Mouse (Mus musculus): ENCODE measurements around the gene Dcaf1. TPM values are rescaled to one million over a fixed set of nuclear protein-coding genes. Genes with fewer than 3 reads are reported as not detected.

The Dcaf1 gene
- polyA plus RNA-seq, 2 experiments: 10.5 to 11.9 TPM

GRCm38 (mm10) chr9:106822381-106823104 is 869 bp downstream of the Dcaf1 start:
- under 1% methylated on average over 32 of the region's 32 CpGs for WGBS (ENCODE audit: insufficient replicate concordance)
- H3K9ac ChIP-seq (replicated peaks): peak overlapping the region; percentile 97
- H3K4me2 ChIP-seq (ENCODE audit: low read depth): peak overlapping the region; percentile 75
- H3K4me3 ChIP-seq (ENCODE audit: insufficient read depth in 1 of 2, low read depth in 2 of 2, low read length in 2 of 2): peak overlapping the region; percentile 87 to 97
- no peaks in the 10 kb centered on the region for H3K36me3 ChIP-seq (replicated peaks; ENCODE audit: control insufficient read depth, insufficient read depth, low read depth)
- H3K27me3 ChIP-seq (ENCODE audit: control insufficient read depth, insufficient read depth, low read length): no peaks in the 10 kb centered on the region
- H3K9me3 ChIP-seq (ENCODE audit: control insufficient read depth, low read length): no peaks in the 10 kb centered on the region
- DNase-seq (ENCODE audit: low read depth in 3 of 3, low spot score in 3 of 3) (peak; percentile 85 to 87 (median 85)), ATAC-seq (ENCODE audit: insufficient read depth) (peak; percentile 81)
- H3K4me1 ChIP-seq (replicated peaks; ENCODE audit: control insufficient read depth in 2 of 2, insufficient read depth in 2 of 2, low read length in 1 of 2): peaks cover 5 to 10% of the 10 kb centered on the region in 2 experiments
- TF ChIP-seq EP300 (IDR thresholded peaks at IDR 0.05; ENCODE audit: low read depth) (no peak), CTCF (IDR thresholded peaks at IDR 0.05; ENCODE audit: low read depth) (0 out of 2 replicates have a peak, but pooled peaks have one; percentile 8)
- H3K27ac ChIP-seq: peak overlapping the region; percentile 88

- WGBS (ENCODE audit: insufficient replicate concordance): 85% methylated on average over 1 of the region's 1 CpGs
These were observed 18.9 kb downstream of the Dcaf1 start for GRCm38 (mm10) chr9:106840569-106840968.

DNA sequence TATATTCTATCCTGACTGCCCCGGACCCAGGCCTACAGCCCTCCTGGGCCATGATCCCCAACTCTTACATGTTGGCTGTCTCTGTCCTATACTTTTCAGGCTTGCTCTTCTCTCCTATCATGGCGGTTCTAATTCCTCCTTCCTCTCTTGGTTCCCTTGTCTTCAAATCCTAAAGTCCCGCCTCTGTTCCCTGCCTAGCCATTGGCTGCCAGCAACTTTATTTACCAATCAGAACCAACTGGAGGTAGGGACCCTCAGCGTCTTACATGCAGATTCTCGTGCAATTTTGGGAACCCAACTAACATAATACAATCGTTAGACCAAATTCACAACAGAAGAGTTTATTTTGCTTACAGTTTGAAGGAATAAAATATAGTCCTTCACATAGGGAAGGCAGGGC is 21.1 kb downstream of the Dcaf1 start:
- Histone ChIP-seq H3K27ac (no peak overlapping the region), H3K4me1 (replicated peaks; ENCODE audit: control insufficient read depth in 2 of 2, insufficient read depth in 2 of 2, low read length in 1 of 2) (no peaks in the 10 kb centered on the region), H3K36me3 (replicated peaks; ENCODE audit: control insufficient read depth, insufficient read depth, low read depth) (peaks cover 61% of the 10 kb centered on the region), H3K9ac (replicated peaks) (no peak overlapping the region), H3K4me2 (ENCODE audit: low read depth) (no peak overlapping the region), H3K4me3 (ENCODE audit: insufficient read depth in 1 of 2, low read depth in 2 of 2, low read length in 2 of 2) (no peak overlapping the region), H3K27me3 (ENCODE audit: control insufficient read depth, insufficient read depth, low read length) (no peaks in the 10 kb centered on the region), H3K9me3 (ENCODE audit: control insufficient read depth, low read length) (no peaks in the 10 kb centered on the region)
- DNase-seq (ENCODE audit: low read depth in 3 of 3, low spot score in 3 of 3): no peak
- no peak for TF ChIP-seq EP300 (IDR thresholded peaks at IDR 0.05; ENCODE audit: low read depth)
- TF ChIP-seq CTCF (IDR thresholded peaks at IDR 0.05; ENCODE audit: low read depth): no peak
- no peak for ATAC-seq (ENCODE audit: insufficient read depth)
- WGBS (ENCODE audit: insufficient replicate concordance): 87% methylated on average over 6 of the region's 6 CpGs

More at GRCm38 (mm10) chr9:106840569-106840968, 18.9 kb downstream of the Dcaf1 start:
- Histone ChIP-seq H3K27ac (no peak overlapping the region), H3K4me3 (ENCODE audit: insufficient read depth in 1 of 2, low read depth in 2 of 2, low read length in 2 of 2) (no peak overlapping the region), H3K27me3 (ENCODE audit: control insufficient read depth, insufficient read depth, low read length) (no peaks in the 10 kb centered on the region), H3K36me3 (replicated peaks; ENCODE audit: control insufficient read depth, insufficient read depth, low read depth) (peaks cover 63% of the 10 kb centered on the region), H3K9ac (replicated peaks) (no peak overlapping the region), H3K9me3 (ENCODE audit: control insufficient read depth, low read length) (no peaks in the 10 kb centered on the region), H3K4me1 (replicated peaks; ENCODE audit: control insufficient read depth in 2 of 2, insufficient read depth in 2 of 2, low read length in 1 of 2) (no peaks in the 10 kb centered on the region), H3K4me2 (ENCODE audit: low read depth) (no peak overlapping the region)
- TF ChIP-seq CTCF (IDR thresholded peaks at IDR 0.05; ENCODE audit: low read depth): peak; percentile 47
- TF ChIP-seq EP300 (IDR thresholded peaks at IDR 0.05; ENCODE audit: low read depth): no peak
- no peak for ATAC-seq (ENCODE audit: insufficient read depth)
- DNase-seq (ENCODE audit: low read depth in 3 of 3, low spot score in 3 of 3): no peak

DNA sequence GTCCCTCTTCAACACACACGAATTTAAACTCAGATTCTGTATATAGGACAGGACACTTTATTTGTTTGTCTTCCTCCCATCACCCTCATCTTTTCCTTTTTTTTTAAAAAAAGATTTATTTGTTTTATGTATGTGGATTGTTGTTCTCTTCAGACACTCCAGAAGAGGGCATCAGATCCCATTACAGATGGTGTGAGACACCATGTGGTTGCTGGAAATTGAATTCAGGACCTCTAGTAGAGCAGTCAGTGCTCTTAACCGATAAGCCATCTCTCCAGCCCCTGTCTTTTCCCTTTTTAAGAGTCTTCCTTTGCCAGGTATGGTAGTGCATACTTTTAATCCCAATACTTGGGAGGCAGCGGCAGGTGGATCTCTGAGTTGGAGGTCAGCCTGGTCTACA is 35.0 kb downstream of the Dcaf1 start:
- no peak overlapping the region for H3K4me3 ChIP-seq (ENCODE audit: insufficient read depth in 1 of 2, low read depth in 2 of 2, low read length in 2 of 2)
- no peak for DNase-seq (ENCODE audit: low read depth in 3 of 3, low spot score in 3 of 3)
- no peak overlapping the region for H3K9ac ChIP-seq (replicated peaks)
- no peak overlapping the region for H3K4me2 ChIP-seq (ENCODE audit: low read depth)
- H3K36me3 ChIP-seq (replicated peaks; ENCODE audit: control insufficient read depth, insufficient read depth, low read depth): peaks cover 54% of the 10 kb centered on the region
- no peak for ATAC-seq (ENCODE audit: insufficient read depth)
- WGBS (ENCODE audit: insufficient replicate concordance): 72% methylated on average over 3 of the region's 3 CpGs
- no peaks in the 10 kb centered on the region for H3K4me1 ChIP-seq (replicated peaks; ENCODE audit: control insufficient read depth in 2 of 2, insufficient read depth in 2 of 2, low read length in 1 of 2)
- H3K9me3 ChIP-seq (ENCODE audit: control insufficient read depth, low read length): no peaks in the 10 kb centered on the region
- TF ChIP-seq EP300 (IDR thresholded peaks at IDR 0.05; ENCODE audit: low read depth): no peak
- TF ChIP-seq CTCF (IDR thresholded peaks at IDR 0.05; ENCODE audit: low read depth): no peak
- no peak overlapping the region for H3K27ac ChIP-seq
- H3K27me3 ChIP-seq (ENCODE audit: control insufficient read depth, insufficient read depth, low read length): no peaks in the 10 kb centered on the region

DNA sequence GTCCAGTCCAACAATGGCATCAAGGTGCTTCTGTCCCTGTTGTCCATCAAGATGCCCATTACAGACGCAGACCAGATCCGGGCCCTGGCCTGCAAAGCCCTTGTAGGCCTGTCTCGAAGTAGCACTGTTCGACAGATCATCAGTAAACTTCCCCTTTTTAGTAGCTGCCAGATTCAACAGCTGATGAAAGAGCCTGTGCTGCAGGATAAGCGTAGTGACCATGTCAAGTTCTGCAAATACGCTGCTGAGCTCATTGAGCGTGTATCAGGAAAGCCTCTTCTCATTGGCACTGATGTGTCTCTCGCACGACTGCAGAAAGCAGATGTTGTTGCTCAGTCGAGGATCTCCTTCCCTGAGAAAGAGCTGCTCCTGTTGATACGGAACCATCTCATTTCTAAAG is 36.4 kb downstream of the Dcaf1 start:
- Histone ChIP-seq H3K4me3 (ENCODE audit: insufficient read depth in 1 of 2, low read depth in 2 of 2, low read length in 2 of 2) (no peak overlapping the region), H3K4me1 (replicated peaks; ENCODE audit: control insufficient read depth in 2 of 2, insufficient read depth in 2 of 2, low read length in 1 of 2) (no peaks in the 10 kb centered on the region), H3K9ac (replicated peaks) (no peak overlapping the region), H3K9me3 (ENCODE audit: control insufficient read depth, low read length) (no peaks in the 10 kb centered on the region), H3K27ac (no peak overlapping the region), H3K36me3 (replicated peaks; ENCODE audit: control insufficient read depth, insufficient read depth, low read depth) (peaks cover 60% of the 10 kb centered on the region), H3K4me2 (ENCODE audit: low read depth) (no peak overlapping the region), H3K27me3 (ENCODE audit: control insufficient read depth, insufficient read depth, low read length) (no peaks in the 10 kb centered on the region)
- no peak for ATAC-seq (ENCODE audit: insufficient read depth)
- TF ChIP-seq CTCF (IDR thresholded peaks at IDR 0.05; ENCODE audit: low read depth) (no peak), EP300 (IDR thresholded peaks at IDR 0.05; ENCODE audit: low read depth) (no peak)
- 47% methylated on average over 11 of the region's 11 CpGs for WGBS (ENCODE audit: insufficient replicate concordance)
- DNase-seq (ENCODE audit: low read depth in 3 of 3, low spot score in 3 of 3): no peak

Measured in liver, embryonic 14.5 days (tissue).